Mouse (Mus musculus) large intestine, adult 2 months (tissue): ENCODE results near the gene Cd40. TPM values are rescaled to one million over a fixed set of nuclear protein-coding genes. Genes with fewer than 3 reads are reported as not detected.
A peak's percentile ranks its signal among the peaks of the same experiment; 100 is the strongest.

ENCODE experiments used
- DNase-seq: peaks from one replicate; pipeline ENCODE4 v3.0.0-alpha.2; 2012; ENCODE audit warnings: low read depth, low spot score
- WGBS: fragments of 180-500 bp; shearing (Covaris S2); methylation state at CpG from one replicate; pipeline ENCODE4 v1.1.7; 2018; 5-methylcytosine and 5-hydroxymethylcytosine counted together
- polyA plus RNA-seq: library from polyadenylated mRNA; depleted of rRNA; stranded (reverse); fragments of >200 nt; gene quantifications from 2 replicates; pipeline ENCODE4 v1.2.3, GENCODE M21; 2012; rRNA removed

The Cd40 gene
- polyA plus RNA-seq: 9.5 and 9.6 TPM in 2 replicates

DNA sequence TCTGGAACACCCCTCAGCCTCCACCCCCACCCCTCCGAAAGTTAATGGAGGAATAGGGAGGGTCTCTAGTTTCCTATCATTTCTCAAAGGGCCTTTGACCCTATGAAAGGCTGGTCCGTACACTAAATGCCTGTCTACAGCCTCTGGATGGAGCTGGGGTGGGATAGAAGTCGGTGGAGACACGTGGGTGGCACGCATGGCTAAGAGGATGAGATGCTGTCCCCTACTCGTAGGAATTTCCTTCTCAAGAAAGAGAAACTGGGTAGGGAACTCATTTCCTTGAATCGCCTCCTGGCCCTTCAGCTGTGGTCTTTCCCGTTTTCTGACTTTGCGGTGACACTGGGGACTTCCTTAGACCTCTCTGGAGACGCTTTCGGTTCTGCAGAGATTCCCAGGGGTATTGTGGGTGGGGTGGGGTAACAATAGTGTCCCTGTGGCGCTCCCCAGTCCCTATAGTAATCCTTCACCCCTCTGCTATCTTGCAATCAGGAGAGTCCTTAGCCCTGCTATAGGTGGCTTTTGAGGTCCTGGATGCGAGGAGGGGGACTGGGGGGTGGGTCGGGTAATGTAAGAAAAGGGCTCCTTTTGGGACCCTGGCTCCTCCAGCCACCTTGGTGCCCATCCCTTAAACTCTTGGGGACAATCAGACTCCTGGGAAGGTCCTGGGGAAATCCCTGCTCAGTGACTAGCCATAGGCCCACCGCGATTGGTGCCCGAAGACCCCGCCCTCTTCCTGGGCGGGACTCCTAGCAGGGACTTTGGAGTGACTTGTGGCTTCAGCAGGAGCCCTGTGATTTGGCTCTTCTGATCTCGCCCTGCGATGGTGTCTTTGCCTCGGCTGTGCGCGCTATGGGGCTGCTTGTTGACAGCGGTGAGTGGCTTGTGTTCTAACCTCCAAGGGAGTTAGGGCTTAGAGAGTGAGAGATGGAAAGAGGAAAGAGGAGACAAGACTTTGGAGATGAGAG lies at the start of gene Cd40:
Gene Cd40, plus strand, starts transcription at position 740 of the 965 bp plus-strand sequence.
- DNase-seq: no peak
- 8% methylated on average over 25 of the region's 25 CpGs for WGBS

DNA sequence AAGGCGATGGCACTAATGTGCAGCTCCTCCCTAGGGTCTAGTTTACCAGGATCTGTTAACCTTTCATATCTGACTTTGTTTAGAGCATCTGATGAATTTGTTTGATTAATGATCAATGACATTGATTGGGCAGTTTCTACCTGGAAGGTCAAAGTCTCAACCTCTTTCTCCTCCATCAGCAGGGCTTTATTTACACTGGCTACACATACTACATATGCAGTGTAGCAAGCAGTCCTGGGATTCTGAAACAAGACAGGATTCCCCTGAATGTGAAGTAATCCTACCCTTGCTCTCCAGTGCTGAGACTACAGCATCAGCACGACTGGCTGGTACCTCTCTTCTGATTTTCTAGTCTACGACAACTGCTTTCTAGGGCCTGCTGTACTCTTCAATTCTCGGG lies 48.6 kb upstream of the Cd40 start:
- DNase-seq: no peak
- 93% methylated on average over 4 of the region's 4 CpGs for WGBS

DNA sequence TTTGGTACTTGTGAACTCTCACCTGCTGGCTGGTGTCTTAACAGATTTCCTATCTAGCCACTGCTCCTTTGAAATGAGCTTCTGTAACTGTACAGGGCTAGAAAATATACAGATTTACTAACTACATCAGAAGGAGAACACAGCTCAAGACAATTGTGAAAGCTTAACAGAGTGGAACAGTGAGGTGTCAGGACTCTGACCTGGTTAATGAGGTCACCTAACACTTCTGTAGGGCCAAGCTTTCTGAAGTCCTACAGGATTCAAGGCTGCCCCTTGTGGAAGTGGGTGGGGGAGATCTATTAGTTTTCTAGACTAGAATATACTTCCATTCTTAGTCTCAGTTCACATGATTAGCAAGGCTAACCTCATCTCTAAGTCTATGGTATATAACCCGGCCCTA lies 47.4 kb upstream of the Cd40 start:
- 97% methylated on average over 1 of the region's 1 CpGs for WGBS
- DNase-seq: no peak

DNA sequence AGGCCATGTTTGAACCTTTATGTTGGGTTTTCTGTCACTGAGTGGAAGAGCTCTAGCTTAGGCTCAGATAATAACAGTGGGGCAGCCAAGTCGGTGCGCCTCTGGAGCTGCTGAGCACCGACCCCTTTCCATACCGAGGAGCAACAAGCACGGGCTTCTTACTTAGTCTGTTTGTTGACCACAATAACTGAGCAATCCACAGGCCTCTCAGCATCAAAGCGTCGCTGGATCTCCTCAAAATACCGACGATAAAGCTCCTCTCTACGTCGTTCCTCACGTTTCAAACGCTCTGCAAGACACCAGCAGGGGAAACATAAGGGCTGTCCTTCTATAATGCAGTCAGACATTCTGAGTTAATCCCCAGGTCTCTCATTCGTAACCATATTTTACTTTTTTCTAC lies 46.3 kb upstream of the Cd40 start:
- WGBS: 97% methylated on average over 14 of the region's 14 CpGs
- no peak for DNase-seq

DNA sequence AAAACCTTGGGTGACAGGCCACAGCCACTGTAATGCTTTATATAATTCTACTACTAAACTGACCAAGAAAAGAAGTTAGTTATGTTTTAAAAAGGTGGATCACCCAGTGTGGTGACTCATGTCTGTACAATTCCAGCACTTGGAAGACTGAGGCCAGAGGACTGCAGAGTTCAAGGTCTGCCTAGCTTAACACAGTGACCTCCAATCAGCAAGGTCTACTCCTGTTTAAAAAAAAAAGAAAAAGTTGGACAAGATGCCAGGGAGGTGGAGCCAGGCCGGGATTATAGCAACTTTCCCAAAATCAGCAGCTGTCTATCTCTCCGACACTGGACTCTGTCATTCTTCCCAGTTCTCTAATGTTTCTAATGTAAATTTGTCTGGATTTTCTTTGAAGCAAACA lies 45.8 kb upstream of the Cd40 start:
- 72% methylated on average over 2 of the region's 2 CpGs for WGBS
- no peak for DNase-seq

DNA sequence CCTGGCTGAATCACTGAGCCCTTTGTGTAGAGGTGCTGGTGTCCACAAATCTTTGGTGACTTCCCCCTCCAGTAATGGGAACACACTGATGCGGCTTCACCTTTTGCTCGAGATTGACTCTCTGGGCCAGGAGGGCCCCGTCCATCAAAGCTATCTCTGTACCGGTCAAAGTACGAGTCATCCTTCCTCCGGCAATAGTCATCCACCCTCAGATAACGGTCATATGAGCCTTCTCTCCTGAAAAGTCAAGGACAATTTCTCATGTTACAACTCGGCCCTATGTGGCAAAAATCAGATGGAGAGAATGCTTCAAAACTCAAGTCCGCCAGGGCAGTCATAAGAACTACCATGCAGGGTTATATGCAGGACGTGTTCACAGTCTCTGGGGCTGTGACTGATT lies 45.1 kb upstream of the Cd40 start:
- DNase-seq: no peak
- 79% methylated on average over 10 of the region's 10 CpGs for WGBS

DNA sequence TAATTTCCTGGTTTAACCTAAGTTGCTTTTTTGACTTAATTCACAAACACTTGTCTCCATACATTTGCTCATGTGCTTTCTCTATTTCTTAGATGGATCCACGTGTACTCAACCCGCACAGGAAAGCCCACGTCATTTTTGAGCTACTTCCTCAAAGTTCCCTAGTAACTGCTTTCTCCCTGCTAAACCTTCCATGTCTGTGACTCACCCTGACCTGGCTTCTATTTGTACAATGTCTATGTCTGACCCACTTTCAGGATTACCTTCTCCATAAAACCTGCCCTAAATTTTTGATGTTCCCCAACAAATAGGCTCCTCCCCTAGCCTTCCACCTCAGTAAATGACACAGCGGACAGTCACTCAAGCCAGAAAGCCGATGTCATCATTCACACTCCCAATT lies 40.5 kb upstream of the Cd40 start:
- DNase-seq: no peak
- 53% methylated on average over 5 of the region's 5 CpGs for WGBS

DNA sequence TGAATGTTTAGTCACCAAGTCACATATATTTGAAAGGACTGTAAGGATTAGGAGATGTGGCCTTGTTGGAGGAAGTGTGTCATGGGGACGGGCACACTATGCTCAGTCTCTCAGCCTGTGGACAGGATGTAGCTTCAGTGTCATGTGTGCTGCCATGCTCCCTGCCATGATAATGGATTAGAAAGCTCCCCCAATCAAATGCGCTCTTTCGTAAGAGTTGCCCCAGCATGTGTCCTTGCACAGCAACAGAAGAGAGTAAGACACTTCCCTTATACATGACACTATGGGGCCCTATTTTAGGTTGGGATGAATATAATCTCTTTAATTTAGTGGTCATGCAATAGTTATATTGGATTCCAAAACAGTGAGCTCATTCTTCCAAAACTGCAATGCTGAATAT lies 34.9 kb upstream of the Cd40 start:
- DNase-seq: no peak
- WGBS: 93% methylated on average over 3 of the region's 3 CpGs

DNA sequence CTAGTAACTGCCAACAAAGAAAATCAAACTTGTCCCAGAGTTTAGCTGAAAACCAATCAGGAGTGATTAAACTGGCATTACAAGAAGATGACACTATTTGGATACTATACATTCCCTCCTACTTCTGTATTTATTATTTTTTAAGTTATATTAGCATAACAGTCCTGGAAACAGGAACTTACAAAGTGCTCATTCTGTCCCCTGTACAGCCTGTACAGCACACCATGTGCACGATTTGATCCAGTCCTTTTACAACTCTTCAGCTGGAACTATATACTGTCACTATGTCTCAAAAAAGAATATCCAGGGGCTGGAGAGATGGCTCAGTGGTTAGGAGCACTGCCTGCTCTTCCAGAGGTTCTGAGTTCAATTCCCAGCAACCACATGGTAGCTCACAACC lies 28.3 kb upstream of the Cd40 start:
- 22% methylated on average over 1 of the region's 1 CpGs for WGBS
- no peak for DNase-seq

DNA sequence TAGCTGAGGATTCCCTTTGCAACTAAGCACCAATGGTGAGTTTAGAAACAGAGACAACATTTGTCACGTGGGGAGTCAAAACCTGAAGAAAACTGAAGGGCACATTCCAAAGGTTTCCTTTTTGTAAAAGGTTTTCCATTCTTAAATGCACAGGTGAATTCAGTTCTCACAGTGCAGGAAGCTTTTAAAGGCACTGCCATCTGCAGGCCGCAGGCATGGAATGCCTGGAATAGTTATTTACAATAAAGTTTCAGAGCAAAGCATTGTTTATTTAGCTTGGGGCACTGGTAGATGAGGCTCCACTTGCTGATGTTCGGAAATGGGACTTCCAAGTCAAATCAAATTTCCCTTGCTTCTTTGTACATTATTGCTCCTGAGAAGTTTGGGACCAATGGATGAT lies 22.9 kb upstream of the Cd40 start:
- 29% methylated on average over 3 of the region's 3 CpGs for WGBS
- no peak for DNase-seq

DNA sequence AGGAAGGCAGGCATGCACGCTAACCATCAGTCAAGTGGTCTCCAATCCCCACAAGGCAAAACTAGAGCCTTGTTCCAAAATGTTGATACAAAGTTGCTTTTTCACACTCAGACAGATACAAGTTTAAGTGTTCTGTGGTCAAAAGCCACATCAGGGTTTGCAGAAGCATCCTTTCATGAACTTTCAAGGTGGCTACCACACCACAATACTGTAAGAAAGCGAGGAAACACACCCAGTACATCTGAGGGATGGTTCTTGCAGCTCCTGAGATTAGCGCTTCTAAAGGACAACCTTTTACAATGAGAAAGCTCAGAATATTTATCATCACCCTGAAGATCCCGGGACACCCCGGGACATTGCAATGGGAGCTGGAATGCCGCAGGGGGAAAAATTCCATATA lies 22.1 kb upstream of the Cd40 start:
- no peak for DNase-seq
- 38% methylated on average over 6 of the region's 6 CpGs for WGBS

DNA sequence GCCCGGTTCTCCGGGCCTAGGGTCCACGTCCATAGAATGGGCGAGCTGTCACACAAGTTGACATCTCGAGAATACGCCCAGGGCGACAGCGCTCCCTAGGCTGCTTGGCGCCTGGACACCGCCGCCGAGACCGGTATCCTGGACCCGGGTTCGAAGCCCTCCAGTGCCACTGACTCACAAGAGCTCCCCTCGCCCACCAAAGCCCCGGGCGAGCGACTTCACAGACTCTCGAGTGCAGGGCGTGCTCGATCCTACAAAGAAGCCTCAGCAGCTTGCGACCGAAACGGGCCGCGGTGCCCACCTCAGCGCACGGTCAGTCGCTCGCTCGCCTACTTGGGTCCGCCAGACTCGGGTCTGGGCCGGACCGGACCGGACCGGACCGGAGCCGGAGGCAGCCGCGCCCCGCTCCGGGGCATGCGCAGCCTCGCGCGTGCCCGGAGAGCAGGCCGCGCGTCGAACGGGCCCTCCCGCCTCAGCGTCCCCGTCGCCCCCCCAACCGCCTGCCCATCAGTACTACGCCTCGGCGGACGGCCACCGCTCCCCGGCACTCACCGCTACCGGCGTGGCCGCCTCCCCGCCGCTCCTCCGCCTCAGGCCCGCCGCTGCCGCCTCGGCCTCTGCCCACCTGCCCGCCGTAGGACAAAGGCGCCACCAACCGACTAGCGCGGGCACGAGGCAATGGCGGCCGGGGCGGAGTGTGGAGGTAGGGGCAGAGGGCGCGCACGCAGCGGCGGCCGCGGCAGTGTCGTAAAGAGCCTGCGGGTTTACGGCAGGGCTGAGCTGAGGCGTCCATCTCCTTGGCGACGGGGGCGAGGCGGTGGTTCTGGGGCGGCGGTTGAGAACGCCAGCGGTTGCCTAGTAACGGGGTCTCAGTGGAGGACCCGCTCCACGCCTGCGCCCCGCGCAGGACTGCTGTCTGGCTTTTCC lies 21.0 kb upstream of the Cd40 start, which contains the start of gene Ncoa5:
Gene Ncoa5, minus strand, starts transcription at position 737 of the 927 bp plus-strand sequence.
- WGBS: under 1% methylated on average over 107 of the region's 111 CpGs
- peak; percentile 81 for DNase-seq

DNA sequence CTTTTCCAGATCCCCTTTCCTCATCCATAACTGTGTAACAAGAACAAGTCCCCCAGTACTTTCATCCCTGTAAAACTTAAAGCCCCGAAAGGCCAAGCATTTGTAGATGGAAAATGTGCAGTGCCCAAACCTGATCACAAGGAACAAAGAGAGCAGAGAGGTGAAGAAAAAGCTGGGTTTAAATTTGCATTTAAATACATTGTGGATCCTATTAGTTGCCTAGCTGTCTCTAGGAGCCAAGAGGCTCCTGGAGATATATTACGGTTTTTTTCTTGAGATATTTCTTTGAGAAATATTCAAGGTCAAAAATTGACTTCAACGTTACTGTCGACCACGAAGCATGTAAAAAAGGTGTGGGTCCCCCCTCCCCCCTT lies 20.4 kb upstream of the Cd40 start:
- no peak for DNase-seq
- 49% methylated on average over 5 of the region's 5 CpGs for WGBS

DNA sequence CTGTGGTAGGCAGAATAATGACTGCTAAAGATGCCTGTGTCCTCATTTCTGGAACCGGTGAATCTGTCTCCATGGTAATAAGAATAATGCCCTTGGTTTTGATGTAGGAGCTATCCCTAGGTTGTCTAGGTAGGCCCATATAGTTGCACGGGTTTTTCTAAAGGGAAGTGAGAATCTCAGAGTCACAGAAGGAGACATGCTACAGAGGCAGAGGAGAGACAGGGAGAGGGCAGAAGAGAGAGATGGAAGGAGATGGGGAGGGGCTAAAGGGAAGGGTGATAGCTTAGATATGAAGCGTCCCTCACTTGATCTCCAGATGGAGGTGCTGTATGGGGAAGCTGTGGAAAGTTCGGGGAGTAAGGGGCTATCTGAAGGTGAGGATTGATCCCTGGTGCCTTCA lies 18.0 kb upstream of the Cd40 start:
- no peak for DNase-seq
- 64% methylated on average over 4 of the region's 4 CpGs for WGBS

DNA sequence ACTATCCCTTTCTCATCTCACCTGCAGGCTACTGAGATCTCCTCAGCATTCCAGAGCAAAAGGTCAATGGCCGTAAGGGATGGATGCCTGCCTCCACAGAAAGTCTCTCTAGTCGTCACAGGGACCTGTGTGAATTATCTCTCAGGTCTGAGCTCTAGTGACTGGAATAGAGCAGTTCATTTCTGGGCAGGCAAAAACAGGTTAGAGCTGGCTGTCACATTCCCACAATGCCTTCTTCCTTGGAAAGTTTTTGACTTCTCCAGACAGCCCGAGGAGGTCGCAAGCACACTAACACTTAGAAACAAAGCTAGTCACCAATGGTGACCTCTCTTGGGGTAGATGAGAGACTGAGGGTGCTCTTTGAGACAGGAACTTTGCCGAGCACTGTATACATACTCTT lies 13.3 kb upstream of the Cd40 start:
- 74% methylated on average over 5 of the region's 5 CpGs for WGBS
- no peak for DNase-seq

DNA sequence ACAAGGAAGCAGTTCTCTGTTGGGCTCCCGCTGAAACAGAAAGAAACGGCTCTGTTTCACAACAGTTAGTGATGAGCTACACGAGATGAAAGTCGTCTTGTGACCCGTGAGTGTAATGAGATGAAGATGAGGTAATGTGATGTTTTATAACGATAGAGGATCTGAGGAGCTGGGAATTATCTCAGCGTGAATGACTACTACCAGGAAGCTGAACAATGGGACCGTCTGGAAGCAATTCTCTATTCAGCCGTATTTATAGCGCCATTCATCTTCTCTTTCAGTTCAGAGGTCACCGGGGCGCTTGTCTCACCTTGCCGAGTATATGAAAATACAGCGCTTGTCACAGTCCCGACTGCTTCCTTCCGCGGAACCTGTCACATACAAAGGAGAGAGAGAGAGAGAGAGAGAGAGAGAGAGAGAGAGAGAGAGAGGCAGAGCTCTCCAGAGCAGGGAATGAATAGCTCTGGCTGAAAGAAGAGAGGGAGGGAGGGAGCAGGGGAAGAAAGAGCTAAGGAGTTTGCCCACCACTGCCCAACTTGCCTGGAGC lies 12.3 kb upstream of the Cd40 start:
- WGBS: under 1% methylated on average over 17 of the region's 17 CpGs
- DNase-seq: no peak

DNA sequence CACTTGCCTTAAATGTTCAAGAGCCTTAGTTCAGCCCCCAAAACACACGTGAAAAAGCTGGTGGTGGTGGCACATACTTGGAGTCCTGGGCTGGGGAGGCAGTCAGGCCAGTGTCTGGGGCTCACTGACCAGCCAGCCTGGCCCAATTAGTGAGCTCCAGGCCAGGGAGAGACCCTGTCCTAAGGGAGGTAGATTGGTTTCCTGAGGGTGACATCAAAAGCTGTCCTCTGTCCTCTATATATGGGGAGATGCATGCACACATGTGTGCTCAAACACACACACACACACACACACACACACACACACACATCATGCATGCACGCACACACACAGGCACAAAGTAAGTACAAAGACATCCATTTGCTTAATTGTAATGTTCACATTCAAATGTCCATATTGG lies 11.7 kb upstream of the Cd40 start:
- DNase-seq: no peak
- WGBS: 64% methylated on average over 2 of the region's 2 CpGs

DNA sequence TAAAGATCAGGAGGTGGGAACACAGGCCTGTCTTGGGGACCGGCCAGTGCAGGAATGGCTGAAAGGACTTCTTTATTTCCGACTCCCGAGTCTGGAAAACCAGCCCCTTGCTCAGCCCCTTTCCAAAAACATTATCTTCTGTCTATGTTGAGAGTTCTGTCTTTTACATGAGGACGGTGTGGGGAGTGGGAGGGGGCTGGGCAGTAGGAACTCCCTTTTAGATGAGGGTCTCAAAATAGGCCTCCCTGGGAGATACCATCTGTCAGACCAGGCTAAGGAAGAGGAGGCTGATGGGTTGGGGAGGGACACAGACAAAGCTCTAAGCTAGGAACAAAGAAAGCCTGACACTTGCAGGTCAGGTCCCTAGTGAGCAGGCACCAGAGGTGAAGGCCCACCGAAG lies 6.4 kb upstream of the Cd40 start:
- DNase-seq: no peak
- 69% methylated on average over 5 of the region's 5 CpGs for WGBS

DNA sequence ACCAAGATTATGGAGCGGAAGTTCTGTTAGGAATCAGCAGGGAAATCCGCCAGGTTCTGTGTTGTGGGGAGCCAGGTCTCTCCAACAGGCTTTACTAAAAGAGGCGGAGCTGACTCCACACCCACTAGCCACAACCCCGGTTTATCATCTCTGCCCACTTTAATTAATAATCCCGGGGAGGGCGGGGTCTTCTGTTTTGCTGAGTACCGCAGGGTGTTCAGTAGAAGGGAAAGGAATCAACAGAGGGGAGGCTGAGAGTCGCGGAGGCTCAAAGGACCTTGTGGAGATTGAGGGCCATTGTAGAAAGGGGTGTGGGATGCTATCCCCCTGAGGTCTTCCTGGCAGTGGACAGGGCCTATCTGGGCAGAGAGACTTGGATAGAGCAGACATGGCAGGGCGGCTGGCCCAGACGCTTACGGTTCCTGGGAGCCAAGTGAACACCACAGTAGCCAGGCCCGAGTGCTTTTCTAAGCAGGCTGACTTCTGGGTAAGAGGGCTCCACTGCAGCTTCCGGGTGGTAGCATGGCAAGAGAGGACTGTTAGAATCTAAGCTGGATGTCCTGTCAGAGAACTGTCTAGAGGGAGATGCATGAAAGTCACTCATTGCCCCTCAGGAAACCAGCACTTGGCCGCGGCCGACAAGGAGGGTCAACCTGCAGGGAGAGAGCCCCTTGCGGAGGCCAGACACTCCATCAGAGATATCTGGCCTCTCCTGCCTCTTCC lies 4.4 kb upstream of the Cd40 start:
- DNase-seq: no peak
- WGBS: 75% methylated on average over 18 of the region's 18 CpGs

DNA sequence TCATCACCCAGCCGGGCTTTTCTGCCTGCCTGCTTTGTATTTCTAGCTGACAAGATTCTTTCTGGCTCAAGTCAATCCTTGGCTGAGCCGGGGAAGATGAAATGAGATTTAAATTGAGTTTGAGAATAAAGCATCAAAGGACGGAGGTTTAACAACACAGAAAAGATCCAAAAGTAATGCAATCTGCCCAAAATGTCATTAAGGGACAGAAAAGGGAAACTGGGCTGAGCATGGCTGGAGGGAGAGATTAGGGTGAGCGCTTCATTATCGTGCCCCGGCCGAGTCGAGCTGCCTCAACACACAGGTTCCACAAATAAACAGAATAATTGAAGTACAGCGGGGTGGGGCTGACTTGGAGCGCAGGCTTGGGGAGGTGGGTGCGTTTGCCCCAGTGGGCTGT lies 3.9 kb upstream of the Cd40 start:
- DNase-seq: no peak
- WGBS: 35% methylated on average over 11 of the region's 11 CpGs
